Mouse (Mus musculus) forebrain, embryonic 15.5 days (tissue): ENCODE results near the gene Sesn3. TPM values are rescaled to one million over a fixed set of nuclear protein-coding genes. Genes with fewer than 3 reads are reported as not detected.
"Not testable (repeated sequence)": the region's sequence is repeated elsewhere in the genome, so short reads cannot be mapped to it uniquely, and the experiment has no call there.

Experiments
- ATAC-seq: fragments of 200-750 bp; cut with Nextera tagmentation; replicated peaks from 2 replicates; pipeline ENCODE4 v1.8.0; 2017; ENCODE audit warnings: mild to moderate bottlenecking, moderate TSS enrichment, moderate library complexity
- H3K27ac ChIP-seq: fragments of 300-500 bp; sonication (generic); replicated peaks from 2 replicates; pipeline ENCODE4 v1.5.1; 2015; ENCODE audit warnings: mild to moderate bottlenecking, inconsistent platforms
- H3K27me3 ChIP-seq: fragments of 300-500 bp; sonication (generic); 2 replicates; pipeline ENCODE4 v1.6.1; 2015; ENCODE audit warnings: inconsistent platforms
- H3K36me3 ChIP-seq: fragments of 300-500 bp; sonication (generic); 2 replicates; pipeline ENCODE4 v1.6.1; 2015; ENCODE audit warnings: mild to moderate bottlenecking, inconsistent platforms
- H3K4me1 ChIP-seq: fragments of 300-500 bp; sonication (generic); 2 replicates; pipeline ENCODE4 v1.6.1; 2015; ENCODE audit warnings: inconsistent platforms
- H3K4me2 ChIP-seq: fragments of 300-500 bp; sonication (generic); replicated peaks from 2 replicates; pipeline ENCODE4 v1.6.1; 2015; ENCODE audit warnings: mild to moderate bottlenecking, inconsistent platforms
- H3K4me3 ChIP-seq: fragments of 300-500 bp; sonication (generic); 2 replicates; pipeline ENCODE4 v1.5.1; 2015; ENCODE audit warnings: mild to moderate bottlenecking, inconsistent platforms
- H3K9ac ChIP-seq: fragments of 300-500 bp; sonication (generic); replicated peaks from 2 replicates; pipeline ENCODE4 v1.6.1; 2015; ENCODE audit warnings: mild to moderate bottlenecking, inconsistent platforms
- H3K9me3 ChIP-seq: fragments of 300-500 bp; sonication (generic); 2 replicates; pipeline ENCODE4 v1.6.1; 2016; ENCODE audit warnings: inconsistent platforms
- WGBS: fragments of 180-500 bp; shearing (Covaris S2); methylation state at CpG from one replicate; pipeline ENCODE4 v1.1.7; 2015; ENCODE audit warnings: mixed read lengths; 5-methylcytosine and 5-hydroxymethylcytosine counted together
- polyA plus RNA-seq: library from polyadenylated mRNA; unstranded; fragments of >200 nt; fragmentation: Nextera tagmentation; extraction: Ambion mirVana; gene quantifications from 2 replicates; pipeline ENCODE4 v1.2.1, GENCODE M21; 2015

Sesn3 gene
- polyA plus RNA-seq, 1 experiment from 2014 or later: 14.4 TPM

DNA sequence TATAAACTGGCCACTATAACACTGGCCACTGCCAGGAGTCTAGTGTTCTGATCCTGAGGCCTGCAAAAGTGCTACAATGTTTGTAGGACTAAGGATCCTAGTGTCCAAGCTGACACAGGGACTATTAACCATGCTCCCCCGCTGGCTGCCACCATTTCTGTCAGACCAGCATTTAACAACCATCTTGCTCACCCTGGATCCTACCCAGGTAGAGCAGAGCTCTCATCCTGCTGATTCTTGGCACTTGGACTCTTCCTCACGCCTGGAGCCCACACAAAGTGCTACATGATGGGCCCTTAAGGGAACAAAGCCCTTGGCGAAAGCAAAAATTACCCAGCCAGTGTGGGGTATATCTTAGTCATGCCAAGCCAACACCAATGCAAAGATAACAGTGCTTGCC, 62.0 kb downstream of the Sesn3 start:
- H3K9ac ChIP-seq: no peak overlapping the region
- ATAC-seq: 0 out of 2 replicates have a peak, but pooled peaks have one; percentile 27
- no peak overlapping the region for H3K4me3 ChIP-seq
- no peaks in the 10 kb centered on the region for H3K4me1 ChIP-seq
- H3K36me3 ChIP-seq: 0 out of 2 replicates have a peak, but pooled peaks cover 2% of the 10 kb centered on the region
- no peak overlapping the region for H3K27ac ChIP-seq
- WGBS: 71% methylated on average over 3 of the region's 3 CpGs
- no peaks in the 10 kb centered on the region for H3K9me3 ChIP-seq
- H3K4me2 ChIP-seq: no peak overlapping the region
- H3K27me3 ChIP-seq: no peaks in the 10 kb centered on the region

DNA sequence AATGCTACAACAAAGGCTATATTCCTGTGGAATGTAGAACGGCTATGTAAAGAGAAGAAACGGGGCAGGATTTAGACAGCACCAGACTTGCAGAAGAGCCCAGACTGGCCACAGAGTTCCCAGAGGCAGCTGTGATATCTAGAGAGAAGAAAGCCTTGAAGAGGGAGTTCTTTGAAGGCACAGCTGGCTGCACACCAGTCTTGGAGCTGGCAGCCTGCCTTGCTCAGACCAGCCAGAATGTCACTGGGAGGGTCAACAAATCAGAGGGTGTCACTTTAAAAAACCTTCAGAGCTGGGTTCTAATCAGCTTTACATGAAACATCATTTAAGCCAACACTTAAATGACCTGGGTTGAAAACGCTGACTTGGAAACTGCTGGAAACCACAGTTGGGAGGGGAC, 63.8 kb downstream of the Sesn3 start:
- Histone ChIP-seq H3K9ac (no peak overlapping the region), H3K36me3 (no peaks in the 10 kb centered on the region), H3K9me3 (no peaks in the 10 kb centered on the region), H3K4me3 (no peak overlapping the region), H3K4me2 (no peak overlapping the region), H3K4me1 (no peaks in the 10 kb centered on the region), H3K27me3 (no peaks in the 10 kb centered on the region), H3K27ac (no peak overlapping the region)
- WGBS: 78% methylated on average over 3 of the region's 3 CpGs
- ATAC-seq: no peak

DNA sequence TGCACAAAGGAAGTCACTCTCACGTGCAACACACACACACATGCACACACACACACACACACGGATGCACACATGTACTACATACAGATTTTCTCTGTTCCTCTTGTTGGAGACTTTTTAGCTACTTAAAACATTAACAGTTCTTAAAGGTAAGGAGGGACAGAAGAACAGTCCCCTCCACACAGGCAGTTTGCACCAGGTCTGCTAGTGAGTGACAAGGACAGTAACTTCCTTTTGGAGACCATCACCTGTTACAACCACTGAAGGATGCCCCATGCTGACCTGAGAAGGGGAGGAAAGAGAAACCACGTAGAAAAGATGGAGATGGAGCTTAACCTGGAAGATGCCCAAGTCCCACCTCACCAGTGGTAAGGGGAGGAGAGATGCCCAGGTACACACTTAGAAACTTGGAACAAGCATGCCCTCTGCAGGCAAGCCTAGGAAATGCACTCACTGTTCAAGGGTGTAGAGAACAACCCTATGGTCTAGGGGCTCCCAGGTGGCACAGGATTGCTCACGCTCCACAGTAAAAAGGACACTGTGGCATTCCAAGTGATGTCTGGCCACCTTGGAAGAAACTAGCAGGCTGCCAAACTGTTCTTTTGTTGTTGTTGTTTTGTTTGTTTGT, 67.3 kb downstream of the Sesn3 start:
- Histone ChIP-seq H3K27ac (no peak overlapping the region), H3K36me3 (no peaks in the 10 kb centered on the region), H3K4me3 (no peak overlapping the region), H3K9ac (no peak overlapping the region), H3K27me3 (no peaks in the 10 kb centered on the region), H3K9me3 (no peaks in the 10 kb centered on the region), H3K4me2 (no peak overlapping the region), H3K4me1 (no peaks in the 10 kb centered on the region)
- 57% methylated on average over 4 of the region's 4 CpGs for WGBS
- peak; percentile 82 for ATAC-seq

DNA sequence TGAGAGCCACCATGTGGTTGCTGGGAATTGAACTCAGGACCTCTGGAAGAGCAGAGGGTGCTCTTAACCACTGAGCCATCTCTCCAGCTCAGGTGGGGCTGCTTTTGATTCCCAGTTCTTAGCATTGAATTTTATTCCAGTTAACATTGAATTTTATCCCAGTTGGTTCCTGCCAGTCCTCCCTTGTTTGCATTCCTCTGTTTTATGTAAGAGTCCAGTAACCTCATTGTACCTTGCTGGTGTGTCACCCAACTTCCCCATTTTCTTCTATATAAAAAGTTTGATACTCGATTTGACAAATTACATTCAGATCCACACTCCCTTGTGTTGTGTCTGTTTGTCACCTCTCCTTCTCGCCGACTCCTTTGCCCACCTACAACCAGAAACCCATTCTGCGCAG, 71.0 kb downstream of the Sesn3 start:
- H3K27ac ChIP-seq, H3K27me3 ChIP-seq, H3K4me3 ChIP-seq, ATAC-seq, H3K9ac ChIP-seq, H3K4me2 ChIP-seq, H3K36me3 ChIP-seq, H3K9me3 ChIP-seq, H3K4me1 ChIP-seq: not testable (repeated sequence)
- 90% methylated on average over 4 of the region's 4 CpGs for WGBS

DNA sequence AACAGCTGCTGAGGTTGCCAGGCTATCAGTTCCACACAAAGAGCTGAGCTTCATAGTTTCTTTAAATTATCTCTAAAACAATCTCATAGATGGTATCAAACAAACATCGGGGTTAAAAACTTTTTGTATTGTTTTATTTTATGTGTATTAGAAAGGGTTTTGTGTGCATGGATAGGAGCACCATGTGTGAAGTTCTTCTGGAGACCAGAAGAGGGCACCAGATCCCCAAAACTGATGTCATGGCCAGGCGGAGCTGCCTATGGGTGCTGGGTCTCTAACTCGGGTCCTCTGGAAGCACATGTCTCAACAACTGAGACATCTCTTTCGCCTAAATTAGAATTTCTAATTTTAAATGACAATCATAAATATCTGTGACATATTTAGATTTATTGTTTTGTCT, 73.5 kb downstream of the Sesn3 start:
- Histone ChIP-seq H3K36me3 (no peaks in the 10 kb centered on the region), H3K27ac (no peak overlapping the region), H3K9me3 (no peaks in the 10 kb centered on the region), H3K4me3 (no peak overlapping the region), H3K27me3 (no peaks in the 10 kb centered on the region), H3K4me2 (no peak overlapping the region), H3K9ac (no peak overlapping the region), H3K4me1 (no peaks in the 10 kb centered on the region)
- ATAC-seq: no peak
- 65% methylated on average over 4 of the region's 4 CpGs for WGBS

DNA sequence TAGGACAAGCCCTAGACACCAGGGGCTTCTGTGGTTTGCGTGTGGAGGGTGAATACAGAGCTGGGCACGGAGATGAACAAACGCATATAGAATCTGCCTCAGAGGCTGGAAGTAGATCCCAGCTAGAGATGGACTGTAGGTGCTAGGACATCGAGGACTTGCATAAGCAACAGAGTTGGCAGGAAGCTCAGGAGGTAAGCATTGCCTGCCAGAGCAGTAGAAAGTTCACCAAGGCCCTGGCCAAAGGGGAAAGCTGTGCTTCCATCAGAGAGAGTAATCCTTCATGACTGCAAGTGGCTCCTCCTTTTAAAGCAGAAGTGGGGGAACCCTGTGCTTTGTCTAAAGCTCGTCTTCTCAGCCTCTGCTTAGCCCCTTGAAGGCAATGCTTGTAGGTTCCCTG, 74.5 kb downstream of the Sesn3 start:
- no peak overlapping the region for H3K4me2 ChIP-seq
- no peaks in the 10 kb centered on the region for H3K9me3 ChIP-seq
- no peaks in the 10 kb centered on the region for H3K4me1 ChIP-seq
- WGBS: 83% methylated on average over 5 of the region's 5 CpGs
- no peak overlapping the region for H3K4me3 ChIP-seq
- no peak for ATAC-seq
- no peaks in the 10 kb centered on the region for H3K36me3 ChIP-seq
- no peak overlapping the region for H3K9ac ChIP-seq
- H3K27ac ChIP-seq: no peak overlapping the region
- no peaks in the 10 kb centered on the region for H3K27me3 ChIP-seq

DNA sequence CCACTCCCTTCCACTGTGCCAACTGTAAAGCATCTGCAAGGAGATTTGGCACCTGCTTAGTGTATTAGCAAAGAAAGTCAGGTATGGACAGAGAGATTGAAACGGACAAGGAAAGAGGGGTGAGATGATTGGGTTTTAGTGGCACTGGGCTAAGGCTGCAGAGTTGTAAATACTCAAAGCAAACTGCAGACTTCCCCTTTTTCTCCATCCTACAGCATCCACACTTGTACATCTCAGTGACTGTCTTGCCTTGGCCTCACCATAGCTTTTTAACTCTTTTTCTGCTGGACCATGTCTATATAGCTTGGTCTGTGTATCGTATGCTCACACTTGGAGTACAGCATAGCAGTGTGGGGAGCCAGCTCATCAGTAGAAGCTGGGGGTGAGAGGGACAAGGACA, 75.9 kb downstream of the Sesn3 start:
- no peak overlapping the region for H3K4me2 ChIP-seq
- H3K9ac ChIP-seq: no peak overlapping the region
- no peak overlapping the region for H3K27ac ChIP-seq
- no peaks in the 10 kb centered on the region for H3K36me3 ChIP-seq
- H3K9me3 ChIP-seq: no peaks in the 10 kb centered on the region
- H3K4me1 ChIP-seq: no peaks in the 10 kb centered on the region
- no peak for ATAC-seq
- 86% methylated on average over 2 of the region's 2 CpGs for WGBS
- no peak overlapping the region for H3K4me3 ChIP-seq
- no peaks in the 10 kb centered on the region for H3K27me3 ChIP-seq

DNA sequence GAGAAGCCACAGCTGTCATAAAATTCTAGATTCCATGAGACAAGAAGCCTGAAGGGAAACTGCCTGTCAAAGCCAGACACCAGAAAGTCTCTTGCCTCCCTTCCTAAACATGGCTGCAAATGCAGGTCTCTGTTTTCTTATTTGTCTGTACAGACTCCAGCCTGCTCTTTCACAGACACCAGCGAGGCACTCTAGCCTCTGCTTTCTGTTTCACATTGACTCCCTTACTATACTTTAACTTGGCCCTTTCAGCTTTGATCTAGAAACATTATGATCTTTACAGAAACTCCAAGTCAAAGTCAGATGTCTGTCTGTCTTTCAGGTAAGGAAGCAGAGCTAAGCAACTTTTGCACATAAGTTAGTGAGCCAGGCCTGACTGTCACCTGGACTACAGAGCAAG, 77.5 kb downstream of the Sesn3 start:
- no peaks in the 10 kb centered on the region for H3K9me3 ChIP-seq
- no peak overlapping the region for H3K4me2 ChIP-seq
- 79% methylated on average over 1 of the region's 1 CpGs for WGBS
- no peaks in the 10 kb centered on the region for H3K4me1 ChIP-seq
- no peak overlapping the region for H3K9ac ChIP-seq
- no peaks in the 10 kb centered on the region for H3K27me3 ChIP-seq
- no peaks in the 10 kb centered on the region for H3K36me3 ChIP-seq
- ATAC-seq: no peak
- H3K27ac ChIP-seq: no peak overlapping the region
- no peak overlapping the region for H3K4me3 ChIP-seq

DNA sequence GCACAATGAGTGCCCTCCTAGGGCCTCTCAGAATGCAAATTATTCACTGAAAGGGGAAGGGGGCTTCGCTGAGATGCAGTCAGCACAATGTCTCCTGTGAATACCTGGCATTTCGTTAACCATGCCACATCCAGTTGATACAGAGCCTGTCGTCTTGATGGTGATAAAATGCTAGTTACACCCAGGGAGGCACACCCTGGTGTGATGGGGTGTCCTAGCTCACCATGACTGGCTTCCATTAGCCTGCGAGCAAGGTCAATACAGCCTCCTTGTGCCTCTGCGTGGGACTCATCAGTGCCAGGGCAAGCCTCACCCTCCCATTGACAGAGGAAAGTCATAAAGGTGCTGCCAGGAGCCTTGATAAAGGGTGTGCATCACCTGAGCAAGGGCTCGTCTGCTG, 80.0 kb downstream of the Sesn3 start:
- WGBS: 51% methylated on average over 6 of the region's 6 CpGs
- no peaks in the 10 kb centered on the region for H3K9me3 ChIP-seq
- H3K36me3 ChIP-seq: no peaks in the 10 kb centered on the region
- H3K4me2 ChIP-seq: no peak overlapping the region
- no peaks in the 10 kb centered on the region for H3K27me3 ChIP-seq
- no peaks in the 10 kb centered on the region for H3K4me1 ChIP-seq
- H3K27ac ChIP-seq: no peak overlapping the region
- no peak for ATAC-seq
- no peak overlapping the region for H3K9ac ChIP-seq
- H3K4me3 ChIP-seq: no peak overlapping the region

DNA sequence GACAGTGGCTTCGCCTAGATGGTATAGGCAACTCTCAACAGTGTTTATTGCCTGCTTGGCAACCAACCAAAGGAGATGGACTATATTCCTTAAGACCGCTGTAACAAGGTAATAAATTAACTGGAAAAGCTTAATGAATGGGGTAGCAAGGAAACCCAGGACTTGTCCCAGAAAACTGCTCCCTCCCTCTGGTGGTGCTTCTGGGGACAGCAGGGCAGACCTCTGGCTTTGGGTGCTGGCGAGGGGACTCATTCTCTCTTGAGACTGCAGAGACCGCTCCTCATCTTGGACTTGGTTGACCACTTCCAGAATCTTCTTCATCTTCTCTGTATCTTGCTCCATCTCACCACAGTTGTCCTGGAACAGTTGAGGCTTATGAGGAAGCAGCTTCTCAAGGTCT, 82.2 kb downstream of the Sesn3 start:
- no peak overlapping the region for H3K9ac ChIP-seq
- no peaks in the 10 kb centered on the region for H3K27me3 ChIP-seq
- H3K27ac ChIP-seq: no peak overlapping the region
- ATAC-seq: no peak
- 75% methylated on average over 4 of the region's 4 CpGs for WGBS
- H3K36me3 ChIP-seq: no peaks in the 10 kb centered on the region
- H3K9me3 ChIP-seq: no peaks in the 10 kb centered on the region
- H3K4me3 ChIP-seq: no peak overlapping the region
- H3K4me1 ChIP-seq: no peaks in the 10 kb centered on the region
- no peak overlapping the region for H3K4me2 ChIP-seq

DNA sequence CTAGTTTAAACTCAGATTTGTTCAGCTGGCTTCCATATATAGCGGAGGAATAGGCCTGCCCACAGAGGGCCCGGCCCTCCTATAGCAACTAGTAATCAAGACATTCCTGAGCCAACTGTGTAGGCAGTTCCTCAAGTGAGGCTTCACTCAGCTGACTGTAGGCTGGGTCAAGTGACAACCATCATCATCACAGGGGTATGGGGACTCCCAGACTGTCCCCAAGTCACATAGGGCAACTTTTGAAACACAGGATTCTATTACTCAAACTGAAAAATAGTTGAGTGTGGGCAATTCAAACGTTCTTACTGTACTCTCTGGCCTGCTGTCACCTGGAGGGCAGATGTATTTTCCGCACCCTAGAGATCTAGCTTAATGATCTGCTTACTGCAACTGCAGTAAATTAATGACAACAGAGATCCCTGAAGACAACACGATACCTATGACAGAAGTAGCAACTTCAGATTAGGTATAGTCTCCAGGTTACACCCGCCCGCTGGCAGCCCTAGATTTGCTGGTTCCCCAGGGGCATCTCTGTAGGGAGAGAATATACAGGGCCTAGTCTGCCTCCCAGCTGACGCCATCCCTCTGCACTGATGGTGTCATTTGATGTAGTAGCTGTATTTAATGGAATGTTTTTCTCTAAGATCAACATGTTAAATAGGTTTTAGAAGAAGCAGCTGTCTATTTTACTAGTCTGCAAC, 87.4 kb downstream of the Sesn3 start:
- no peak for ATAC-seq
- WGBS: 90% methylated on average over 8 of the region's 8 CpGs

DNA sequence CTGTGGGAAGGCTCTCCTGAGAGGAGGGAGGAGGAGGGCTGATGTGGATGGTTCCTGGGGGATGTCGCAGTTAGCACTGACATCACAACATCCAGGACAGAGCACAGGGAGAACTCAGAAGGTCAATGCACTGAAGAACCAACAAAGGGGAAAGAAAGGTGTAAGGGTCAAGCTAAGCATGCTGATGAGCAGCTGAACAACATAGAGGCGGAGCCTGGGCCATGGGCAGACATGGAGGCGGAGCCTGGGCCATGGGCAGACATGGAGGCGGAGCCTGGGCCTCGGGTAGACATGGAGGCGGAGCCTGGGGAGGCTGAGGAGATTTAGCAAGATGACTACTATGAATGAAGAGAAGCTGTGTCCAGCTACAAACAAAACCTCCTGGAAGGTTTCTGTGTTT, 88.7 kb downstream of the Sesn3 start:
- Histone ChIP-seq H3K27me3 (no peaks in the 10 kb centered on the region), H3K4me3 (no peak overlapping the region), H3K9me3 (no peaks in the 10 kb centered on the region), H3K4me2 (no peak overlapping the region), H3K27ac (no peak overlapping the region), H3K36me3 (no peaks in the 10 kb centered on the region), H3K9ac (no peak overlapping the region), H3K4me1 (no peaks in the 10 kb centered on the region)
- 84% methylated on average over 6 of the region's 6 CpGs for WGBS
- ATAC-seq: no peak

More for the DNA sequence above, 87.4 kb downstream of the Sesn3 start:
- H3K4me3 ChIP-seq: no peak overlapping the region
- no peak overlapping the region for H3K27ac ChIP-seq
- H3K4me2 ChIP-seq: no peak overlapping the region
- no peaks in the 10 kb centered on the region for H3K36me3 ChIP-seq
- H3K27me3 ChIP-seq: no peaks in the 10 kb centered on the region
- H3K4me1 ChIP-seq: no peaks in the 10 kb centered on the region
- no peaks in the 10 kb centered on the region for H3K9me3 ChIP-seq
- H3K9ac ChIP-seq: no peak overlapping the region

DNA sequence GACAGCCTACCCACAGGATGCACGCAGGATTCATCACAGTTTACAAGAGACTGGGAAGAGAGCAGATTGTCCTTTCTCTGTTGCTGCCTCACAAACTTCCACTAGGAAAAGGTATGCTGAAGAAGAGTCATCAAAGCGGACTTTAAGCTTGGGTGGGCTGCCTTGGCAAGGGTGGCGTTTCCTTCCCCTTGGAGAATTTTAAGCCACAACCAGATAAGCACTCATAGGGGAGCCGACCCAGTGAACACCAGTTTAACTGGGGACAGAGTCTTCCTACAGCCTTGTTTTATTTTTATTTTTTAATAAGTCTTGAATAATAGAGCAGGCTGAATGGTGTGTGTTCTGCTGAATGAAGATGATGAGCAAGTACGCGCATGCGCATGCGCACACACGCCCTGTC, 89.9 kb downstream of the Sesn3 start:
- no peak for ATAC-seq
- Histone ChIP-seq H3K9me3 (no peaks in the 10 kb centered on the region), H3K9ac (no peak overlapping the region), H3K27ac (no peak overlapping the region), H3K36me3 (no peaks in the 10 kb centered on the region), H3K4me1 (no peaks in the 10 kb centered on the region), H3K4me3 (no peak overlapping the region), H3K27me3 (no peaks in the 10 kb centered on the region), H3K4me2 (no peak overlapping the region)
- WGBS: 97% methylated on average over 9 of the region's 9 CpGs
